Mouse (Mus musculus) lung, embryonic 14.5 days (tissue): ENCODE results near the gene Plekhh1. TPM values are rescaled to one million over a fixed set of nuclear protein-coding genes. Genes with fewer than 3 reads are reported as not detected.
A peak's percentile ranks its signal among the peaks of the same experiment; 100 is the strongest.

ENCODE experiments used
- ATAC-seq: fragments of 200-750 bp; cut with Nextera tagmentation; 2 replicates; pipeline ENCODE4 v1.8.0; 2017; ENCODE audit warnings: mild to moderate bottlenecking, moderate TSS enrichment, moderate library complexity; ENCODE audit not compliant: insufficient read depth
- DNase-seq: peaks from one replicate; pipeline ENCODE4 v3.0.0-alpha.2; 2015
- H3K27ac ChIP-seq: fragments of 300-500 bp; sonication (generic); 2 replicates; pipeline ENCODE4 v1.5.1; 2014; ENCODE audit warnings: low read depth, mild to moderate bottlenecking, moderate library complexity
- H3K27me3 ChIP-seq: fragments of 300-500 bp; sonication (generic); 2 replicates; pipeline ENCODE4 v1.6.1; 2014; ENCODE audit warnings: low read length, control low read depth; ENCODE audit not compliant: insufficient read depth
- H3K36me3 ChIP-seq: fragments of 300-500 bp; sonication (generic); 2 replicates; pipeline ENCODE4 v1.6.1; 2014; ENCODE audit warnings: control low read depth; ENCODE audit not compliant: insufficient read depth
- H3K4me1 ChIP-seq: fragments of 300-500 bp; sonication (generic); 2 replicates; pipeline ENCODE4 v1.6.1; 2014; ENCODE audit warnings: antibody characterized with exemption, control low read depth; ENCODE audit not compliant: insufficient read depth
- H3K4me2 ChIP-seq: fragments of 300-500 bp; sonication (generic); 2 replicates; pipeline ENCODE4 v1.6.1; 2014; ENCODE audit warnings: mild to moderate bottlenecking
- H3K4me3 ChIP-seq: fragments of 300-500 bp; sonication (generic); 2 replicates; pipeline ENCODE4 v1.5.1; 2014; ENCODE audit warnings: low read depth, low read length
- H3K9ac ChIP-seq: fragments of 300-500 bp; sonication (generic); 2 replicates; pipeline ENCODE4 v1.6.1; 2014
- H3K9me3 ChIP-seq: fragments of 300-500 bp; sonication (generic); 2 replicates; pipeline ENCODE4 v1.6.1; 2016; ENCODE audit warnings: low read depth, low read length, control low read depth
- CTCF ChIP-seq: IDR thresholded peaks from 2 replicates; pipeline ENCODE4 v1.5.1; 2016; ENCODE audit warnings: antibody characterized with exemption, low read depth
- WGBS: fragments of 180-500 bp; shearing (Covaris S2); extraction: QIAGEN DNeasy Blood & Tissue Kit; methylation state at CpG from one replicate; pipeline ENCODE4 v1.1.7; 2014; 5-methylcytosine and 5-hydroxymethylcytosine counted together
- polyA plus RNA-seq: library from polyadenylated mRNA; unstranded; fragments of >200 nt; fragmentation: Nextera tagmentation; extraction: Ambion mirVana; gene quantifications from 2 replicates; pipeline ENCODE4 v1.2.1, GENCODE M21; 2014

Gene Plekhh1
- polyA plus RNA-seq, 1 experiment from 2014 or later, result 5.2 TPM

DNA sequence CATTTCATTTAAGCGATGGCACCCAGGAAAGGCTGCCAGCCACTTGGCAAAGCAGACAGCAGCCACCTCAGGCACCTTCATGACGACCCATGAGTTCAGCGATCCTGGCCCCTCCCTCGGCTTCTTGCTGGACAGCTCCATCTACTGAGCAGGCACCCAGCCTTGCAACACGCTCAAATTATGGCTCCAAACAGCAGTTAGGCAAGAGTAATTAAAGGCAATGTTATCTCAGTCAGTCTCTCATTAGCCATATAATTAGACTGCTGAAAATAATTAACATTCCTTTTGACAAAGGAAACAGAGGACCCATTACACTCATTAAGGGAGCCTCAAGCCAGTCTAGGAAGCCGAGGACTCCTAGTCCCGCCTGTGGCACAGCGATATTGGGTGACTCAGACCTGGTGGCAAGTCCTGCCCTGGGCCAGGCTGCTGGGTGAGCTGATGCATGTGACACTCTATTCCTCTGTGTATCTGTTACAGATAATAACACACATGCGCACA is 41.3 kb upstream of the Plekhh1 start:
- no peak overlapping the region for H3K27ac ChIP-seq
- no peaks in the 10 kb centered on the region for H3K9me3 ChIP-seq
- no peak overlapping the region for H3K9ac ChIP-seq
- H3K36me3 ChIP-seq, result no peaks in the 10 kb centered on the region
- H3K4me2 ChIP-seq, result no peak overlapping the region
- ATAC-seq (no peak), DNase-seq (peak; percentile 13)
- H3K4me1 ChIP-seq, result no peaks in the 10 kb centered on the region
- 61% methylated on average over 9 of the region's 9 CpGs for WGBS
- no peak for TF ChIP-seq CTCF
- no peak overlapping the region for H3K4me3 ChIP-seq
- H3K27me3 ChIP-seq, result no peaks in the 10 kb centered on the region

- Histone ChIP-seq H3K27ac (no peak overlapping the region), H3K27me3 (no peaks in the 10 kb centered on the region), H3K9me3 (no peaks in the 10 kb centered on the region), H3K4me2 (no peak overlapping the region), H3K9ac (no peak overlapping the region), H3K36me3 (no peaks in the 10 kb centered on the region), H3K4me1 (no peaks in the 10 kb centered on the region), H3K4me3 (no peak overlapping the region)
- ATAC-seq (no peak), DNase-seq (no peak)
- 79% methylated on average over 4 of the region's 4 CpGs for WGBS
- no peak for TF ChIP-seq CTCF
Measured at GRCm38 (mm10) chr12:78996271-78996670, 32.7 kb upstream of the Plekhh1 start.

DNA sequence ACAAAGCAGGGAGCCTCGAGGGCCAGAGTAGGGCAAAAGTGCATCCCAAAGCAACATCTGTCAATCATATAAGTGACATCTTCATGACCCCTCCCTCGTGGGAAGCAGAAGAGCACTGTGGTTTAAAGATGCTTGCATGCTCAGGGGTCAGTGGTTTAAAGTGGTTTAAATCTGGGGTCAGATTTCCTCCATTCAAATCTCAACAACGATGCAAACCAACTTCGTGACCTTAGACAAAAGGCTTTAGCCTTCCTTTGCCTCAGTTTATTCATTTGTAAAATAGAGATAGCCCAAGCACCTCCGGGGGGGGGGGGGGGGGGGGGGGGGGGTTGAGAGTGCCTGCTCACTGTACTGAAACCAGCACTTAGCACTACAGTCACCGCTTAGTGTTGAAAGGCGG is 32.3 kb upstream of the Plekhh1 start:
- ATAC-seq (no peak), DNase-seq (no peak)
- no peak overlapping the region for H3K4me3 ChIP-seq
- 42% methylated on average over 6 of the region's 7 CpGs for WGBS
- H3K9ac ChIP-seq, result no peak overlapping the region
- no peak overlapping the region for H3K4me2 ChIP-seq
- no peak overlapping the region for H3K27ac ChIP-seq
- H3K36me3 ChIP-seq, result no peaks in the 10 kb centered on the region
- no peaks in the 10 kb centered on the region for H3K9me3 ChIP-seq
- no peaks in the 10 kb centered on the region for H3K4me1 ChIP-seq
- H3K27me3 ChIP-seq, result no peaks in the 10 kb centered on the region
- no peak for TF ChIP-seq CTCF

DNA sequence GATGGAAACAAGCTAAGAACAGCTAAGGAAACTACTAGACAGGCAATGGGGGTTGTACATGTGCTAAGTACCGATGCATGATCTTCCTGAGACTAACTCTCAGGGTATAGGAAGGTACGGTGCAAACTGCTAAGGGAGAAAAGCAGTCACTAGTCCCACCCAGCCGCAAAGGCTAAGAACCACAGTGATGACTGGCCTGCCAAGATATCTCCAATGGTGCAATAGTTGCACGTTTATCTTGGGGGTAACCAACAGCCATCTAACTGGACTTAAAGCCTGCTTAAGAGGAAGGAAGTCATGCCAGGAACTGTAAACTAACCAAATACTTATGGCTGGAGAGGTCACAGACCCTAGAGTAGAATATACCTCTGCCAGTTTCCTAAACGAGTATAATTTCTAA is 26.6 kb upstream of the Plekhh1 start:
- Histone ChIP-seq H3K27me3 (0 out of 2 replicates have a peak, but pooled peaks cover 4% of the 10 kb centered on the region), H3K4me2 (no peak overlapping the region), H3K4me3 (no peak overlapping the region), H3K9me3 (no peaks in the 10 kb centered on the region), H3K4me1 (no peaks in the 10 kb centered on the region), H3K36me3 (no peaks in the 10 kb centered on the region), H3K9ac (no peak overlapping the region), H3K27ac (no peak overlapping the region)
- 74% methylated on average over 5 of the region's 5 CpGs for WGBS
- no peak for TF ChIP-seq CTCF
- DNase-seq (no peak), ATAC-seq (no peak)

GRCm38 (mm10) chr12:79002978-79003377 is 26.0 kb upstream of the Plekhh1 start:
- no peak overlapping the region for H3K4me2 ChIP-seq
- TF ChIP-seq CTCF, result no peak
- DNase-seq (no peak), ATAC-seq (no peak)
- H3K4me1 ChIP-seq, result no peaks in the 10 kb centered on the region
- no peak overlapping the region for H3K4me3 ChIP-seq
- H3K27me3 ChIP-seq, result 0 out of 2 replicates have a peak, but pooled peaks cover 4% of the 10 kb centered on the region
- no peak overlapping the region for H3K9ac ChIP-seq
- no peaks in the 10 kb centered on the region for H3K9me3 ChIP-seq
- no peak overlapping the region for H3K27ac ChIP-seq
- whole genome bisulfite sequencing, result 72% methylated on average over 3 of the region's 3 CpGs
- H3K36me3 ChIP-seq, result no peaks in the 10 kb centered on the region

DNA sequence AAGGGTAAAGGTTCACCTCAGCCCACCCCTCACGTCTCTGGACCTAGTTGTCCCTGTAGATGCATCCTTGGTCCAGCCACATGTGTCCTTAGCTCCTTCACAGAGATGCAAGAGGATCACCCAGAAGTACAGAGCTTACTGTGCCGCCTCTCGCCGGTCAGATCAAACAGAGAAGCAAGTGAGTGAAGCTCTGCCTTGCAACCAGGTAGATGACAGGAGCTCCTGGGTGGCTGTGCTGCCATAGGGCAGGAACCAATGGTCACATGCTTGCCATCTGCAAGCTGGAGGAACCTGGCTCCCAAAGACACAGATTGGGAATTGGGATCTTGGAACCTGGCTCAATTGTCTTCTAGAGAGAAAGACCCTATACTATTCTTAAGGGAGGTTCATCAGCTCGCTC is 23.5 kb upstream of the Plekhh1 start:
- Histone ChIP-seq H3K4me3 (no peak overlapping the region), H3K36me3 (no peaks in the 10 kb centered on the region), H3K4me2 (no peak overlapping the region), H3K27me3 (0 out of 2 replicates have a peak, but pooled peaks cover 4% of the 10 kb centered on the region), H3K9ac (no peak overlapping the region), H3K9me3 (no peaks in the 10 kb centered on the region), H3K4me1 (no peaks in the 10 kb centered on the region), H3K27ac (no peak overlapping the region)
- no peak for ATAC-seq
- no peak for DNase-seq
- no peak for TF ChIP-seq CTCF
- WGBS, result 75% methylated on average over 5 of the region's 5 CpGs

GRCm38 (mm10) chr12:79006076-79006475 is 22.9 kb upstream of the Plekhh1 start:
- DNase-seq, result no peak
- H3K4me1 ChIP-seq, result no peaks in the 10 kb centered on the region
- H3K9ac ChIP-seq, result peak overlapping the region; percentile 70
- no peak overlapping the region for H3K27ac ChIP-seq
- TF ChIP-seq CTCF, result no peak
- WGBS, result 32% methylated on average over 9 of the region's 9 CpGs
- H3K36me3 ChIP-seq, result no peaks in the 10 kb centered on the region
- H3K27me3 ChIP-seq, result 0 out of 2 replicates have a peak, but pooled peaks cover 4% of the 10 kb centered on the region
- ATAC-seq, result no peak
- peak overlapping the region; percentile 93 for H3K4me3 ChIP-seq
- no peaks in the 10 kb centered on the region for H3K9me3 ChIP-seq
- H3K4me2 ChIP-seq, result peak overlapping the region; percentile 90
